Mouse (Mus musculus) colon, adult 2 months (tissue): ENCODE data around the gene Fmod. TPM values are rescaled to one million over a fixed set of nuclear protein-coding genes. Genes with fewer than 3 reads are reported as not detected.

Experiments
- polyA plus RNA-seq: library from polyadenylated mRNA; depleted of rRNA; stranded (reverse); fragments of >200 nt; gene quantifications from 2 replicates; pipeline ENCODE4 v1.2.3, GENCODE M21; 2012; rRNA removed

Gene Fmod
- 1.3 and 2.7 TPM in 2 replicates for polyA plus RNA-seq

GRCm38 (mm10) chr1:134037172-134037571 lies at the start of gene Fmod:
TSS of gene Fmod (plus strand) at chr1:134037254.

GRCm38 (mm10) chr1:134078802-134079476 lies 41.9 kb downstream of the Fmod start, which contains the start of gene Btg2:
TSS of gene Btg2 (minus strand) at chr1:134079120.

Other genes starting within 250 kb of the Fmod start
- gene Atp2b4, start 236.2 kb upstream of the Fmod start, polyA plus RNA-seq: 17.4 and 20.0 TPM in 2 replicates
- gene Optc, start 129.3 kb upstream of the Fmod start, polyA plus RNA-seq: 11.7 and 15.8 TPM in 2 replicates
- gene Prelp, start 115.8 kb upstream of the Fmod start, polyA plus RNA-seq: 33.6 and 37.7 TPM in 2 replicates
- 98.3 and 133 TPM in 2 replicates for gene Btg2, start 41.9 kb downstream of the Fmod start, polyA plus RNA-seq
- 0.38 and 0.57 TPM in 2 replicates for gene Chit1, start 74.0 kb downstream of the Fmod start, polyA plus RNA-seq
- gene Chil1, start 144.9 kb downstream of the Fmod start, polyA plus RNA-seq: 0.13 and 0.91 TPM in 2 replicates
- gene Mybph, start 156.2 kb downstream of the Fmod start, polyA plus RNA-seq: 0.07 and 0.19 TPM in 2 replicates
- gene Adora1, start 198.2 kb downstream of the Fmod start, polyA plus RNA-seq: 4.7 and 5.3 TPM in 2 replicates